Mouse (Mus musculus): Measurements from ENCODE around the gene 1700029H14Rik.

Gene 1700029H14Rik

DNA sequence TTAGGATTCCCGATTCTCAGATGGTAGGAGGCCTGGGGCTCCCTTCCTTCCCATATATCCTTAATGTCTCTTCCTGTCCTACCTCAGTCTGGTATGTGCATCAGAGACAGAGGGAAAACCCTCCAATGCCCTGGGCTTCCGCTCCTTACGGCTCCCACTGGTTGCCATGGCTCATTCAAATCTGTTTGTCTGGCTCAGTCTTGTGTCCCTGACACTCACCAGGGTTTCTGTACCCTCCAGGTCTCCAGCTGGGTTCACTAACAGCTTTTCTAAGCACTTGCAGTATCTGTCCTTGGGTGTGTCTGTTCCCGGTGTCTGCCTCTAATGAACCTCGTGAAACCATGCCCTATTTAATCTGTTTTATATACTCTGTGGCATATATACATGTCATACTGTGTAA is 20.7 kb downstream of the 1700029H14Rik start:
- DNase-seq (ENCODE audit: low read depth, low spot score), result no peak

GRCm38 (mm10) chr8:13540122-13540521 is 22.1 kb downstream of the 1700029H14Rik start:
- no peak for DNase-seq (ENCODE audit: low read depth, low spot score)

GRCm38 (mm10) chr8:13538821-13539220 is 23.4 kb downstream of the 1700029H14Rik start:
- DNase-seq (ENCODE audit: low read depth, low spot score), result no peak

DNA sequence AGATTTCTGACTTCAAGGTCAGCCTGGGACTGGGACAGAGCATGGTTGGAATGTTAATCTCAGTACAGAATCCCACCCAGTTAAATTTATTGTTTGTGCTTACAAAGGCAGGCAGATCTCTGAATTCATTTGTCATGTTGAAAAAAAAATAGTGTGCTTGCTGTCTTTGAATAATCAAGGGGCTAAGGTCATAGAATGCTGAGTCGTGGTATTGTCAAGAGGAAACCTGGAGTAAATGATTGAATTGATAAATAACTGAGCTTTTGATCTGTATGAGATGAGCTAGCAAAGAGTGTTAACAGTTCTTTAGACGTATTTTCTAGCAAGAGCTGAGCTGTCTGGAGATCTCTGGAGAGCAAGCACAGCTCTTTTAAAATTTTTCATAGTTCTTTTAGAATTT is 25.2 kb downstream of the 1700029H14Rik start:
- DNase-seq (ENCODE audit: low read depth, low spot score), result no peak

- DNase-seq (ENCODE audit: low read depth, low spot score), result no peak
These were observed 29.1 kb downstream of the 1700029H14Rik start for GRCm38 (mm10) chr8:13533123-13533522.

DNA sequence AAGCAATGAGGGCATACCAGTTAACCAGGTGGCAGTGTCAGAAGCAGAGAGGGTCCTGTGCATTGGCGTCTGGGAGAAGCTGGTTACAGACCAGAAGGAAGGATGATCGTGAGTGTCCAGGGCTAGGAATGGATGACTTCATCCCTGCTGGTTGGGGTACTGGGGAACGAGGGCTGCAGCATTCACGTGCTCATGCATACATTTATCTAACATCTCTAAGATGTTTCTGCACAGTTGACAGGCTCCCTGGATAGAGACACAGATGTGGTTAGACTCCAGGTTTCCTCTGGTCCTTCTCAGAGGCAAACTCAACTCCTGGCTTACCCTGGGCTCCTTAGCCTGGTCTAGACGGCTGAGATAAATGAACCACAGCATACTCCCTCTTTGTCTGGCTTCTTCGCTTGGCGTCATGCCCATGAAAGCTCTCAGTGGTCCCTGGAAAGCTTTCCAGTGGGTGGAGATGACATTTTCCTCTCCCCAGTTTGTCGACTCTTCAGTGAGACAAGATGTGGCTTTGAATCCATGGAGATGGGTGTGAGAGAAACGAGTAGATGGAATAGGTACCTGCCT is 30.6 kb downstream of the 1700029H14Rik start:
- DNase-seq (ENCODE audit: low read depth, low spot score), result no peak

DNA sequence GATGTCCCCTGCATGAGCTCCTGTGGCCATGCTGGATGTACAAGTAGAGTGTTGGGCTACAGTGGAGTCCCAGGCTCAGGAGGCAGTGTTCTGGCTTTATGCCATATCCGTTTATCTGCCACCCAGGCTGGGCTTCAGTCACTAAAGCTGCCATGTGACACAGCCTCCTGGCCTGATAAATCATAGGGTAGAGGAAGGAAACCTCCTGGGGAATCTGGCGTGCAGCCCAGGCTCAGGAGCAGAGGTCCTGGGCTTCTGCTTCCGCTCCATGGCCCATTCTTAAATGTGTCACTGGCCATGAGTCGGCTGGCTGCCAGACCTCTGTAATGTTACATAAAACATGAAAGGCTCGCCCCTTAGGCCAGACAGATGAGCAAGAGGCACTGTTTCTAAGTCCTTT is 31.3 kb downstream of the 1700029H14Rik start:
- peak; percentile 44 for DNase-seq (ENCODE audit: low read depth, low spot score)

DNA sequence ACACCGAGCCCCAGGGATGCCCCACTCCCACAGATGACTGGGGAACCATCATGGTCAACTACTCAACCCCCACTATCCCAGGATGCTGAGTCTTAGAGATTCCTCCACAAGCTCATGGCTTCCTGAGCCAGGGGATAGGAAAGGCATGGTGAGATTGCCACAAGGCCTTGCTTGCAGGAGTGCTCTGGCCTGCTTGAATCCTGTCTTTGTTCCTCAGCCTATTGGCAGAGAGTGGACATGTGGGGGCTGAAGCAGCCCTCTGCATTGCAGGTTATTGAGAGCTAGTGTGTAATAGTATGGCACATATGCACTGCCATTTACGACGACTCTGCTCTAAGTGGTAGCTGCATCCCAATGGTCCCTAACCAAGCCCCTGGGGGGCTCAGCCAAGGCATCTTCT is 31.9 kb downstream of the 1700029H14Rik start:
- no peak for DNase-seq (ENCODE audit: low read depth, low spot score)

GRCm38 (mm10) chr8:13529891-13530316 is 32.4 kb downstream of the 1700029H14Rik start:
- DNase-seq (ENCODE audit: low read depth, low spot score), result no peak

DNA sequence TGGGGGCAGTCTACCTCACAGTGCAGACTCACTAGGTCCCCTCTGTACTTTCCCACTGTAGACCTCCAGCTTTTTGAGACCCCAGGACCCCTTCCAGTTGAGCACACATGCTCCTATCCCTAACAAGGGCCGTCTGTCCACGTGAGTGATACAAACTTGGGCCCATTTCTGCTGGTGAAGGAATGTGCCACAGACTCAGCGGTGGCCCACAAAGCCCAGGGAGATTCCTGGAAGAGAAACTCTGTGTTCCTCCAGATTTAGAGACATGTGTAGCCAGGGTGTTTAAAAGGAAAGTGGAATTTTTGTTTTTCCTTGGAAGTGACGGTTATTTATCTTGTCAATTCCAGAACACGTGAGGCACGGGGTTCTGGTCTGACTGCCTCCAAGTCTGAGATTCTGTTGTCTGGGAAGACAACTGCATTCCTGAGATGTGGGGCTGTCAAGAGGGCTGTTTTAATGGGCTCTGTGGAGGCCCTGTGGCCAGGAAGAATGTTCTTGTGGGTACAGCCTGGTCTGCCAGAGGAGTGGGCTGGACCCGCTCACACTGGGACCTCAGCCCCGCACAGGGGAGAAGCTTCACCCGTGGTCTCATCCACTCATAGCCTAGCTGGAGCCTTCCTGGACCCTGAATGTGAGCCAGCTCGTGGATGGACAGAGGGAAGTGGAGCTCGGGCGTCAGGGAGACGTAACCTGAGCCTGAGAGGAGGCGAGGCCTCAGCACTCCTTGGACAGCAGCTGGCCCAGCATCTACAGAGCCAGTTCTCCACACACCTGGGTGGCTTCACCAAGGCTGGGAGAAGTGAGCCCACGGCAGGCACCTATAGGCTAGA is 33.0 kb downstream of the 1700029H14Rik start:
- DNase-seq (ENCODE audit: low read depth, low spot score), result no peak

GRCm38 (mm10) chr8:13521392-13521791 is 40.9 kb downstream of the 1700029H14Rik start:
- DNase-seq (ENCODE audit: low read depth, low spot score), result no peak

GRCm38 (mm10) chr8:13520349-13520748 is 41.9 kb downstream of the 1700029H14Rik start:
- DNase-seq (ENCODE audit: low read depth, low spot score), result no peak

DNA sequence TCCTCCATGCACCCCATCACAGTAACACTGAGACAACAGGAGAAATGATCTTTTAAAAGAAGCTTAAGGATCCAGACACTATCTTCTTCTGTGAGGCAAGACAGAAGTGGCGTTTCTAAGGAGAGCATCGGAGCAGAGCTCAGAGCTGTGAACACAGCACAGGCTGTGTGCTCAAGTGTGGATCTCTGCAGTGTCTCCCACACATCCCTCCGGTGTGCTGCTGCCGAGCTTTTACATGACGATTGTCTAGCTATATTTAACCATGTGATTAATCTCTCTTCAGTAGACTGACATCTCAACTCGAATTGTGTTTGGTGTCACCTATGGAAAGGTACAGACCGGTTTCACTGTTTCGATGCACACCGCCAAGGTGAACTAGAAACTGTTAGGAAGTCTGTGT is 42.8 kb downstream of the 1700029H14Rik start:
- DNase-seq (ENCODE audit: low read depth, low spot score), result no peak

DNA sequence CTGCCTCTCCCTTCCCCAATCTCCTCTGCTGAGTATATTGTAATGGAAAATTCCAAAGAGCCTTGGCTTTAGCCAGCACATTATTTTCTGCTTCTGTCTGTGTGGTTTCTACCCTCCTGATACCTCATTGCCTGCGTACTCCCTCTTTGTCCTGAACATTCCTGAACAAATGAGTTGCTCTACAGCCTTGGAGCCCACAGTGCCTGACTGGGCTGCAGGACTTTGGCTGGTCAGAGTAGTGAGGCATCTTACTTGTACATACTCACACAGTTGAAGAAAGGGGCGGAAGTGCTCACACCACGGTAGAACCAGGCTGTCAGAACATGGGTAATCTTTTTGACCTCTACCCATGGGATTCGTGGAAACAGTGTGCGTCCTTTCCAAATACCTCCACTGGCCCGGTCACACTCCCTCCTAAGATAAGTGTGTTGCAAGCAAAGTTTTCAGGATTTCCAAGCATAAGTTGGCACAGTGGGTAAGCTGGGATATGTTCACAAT is 44.9 kb downstream of the 1700029H14Rik start:
- no peak for DNase-seq (ENCODE audit: low read depth, low spot score)

- DNase-seq (ENCODE audit: low read depth, low spot score), result no peak
These were observed 45.5 kb downstream of the 1700029H14Rik start for GRCm38 (mm10) chr8:13516728-13517127.

DNA sequence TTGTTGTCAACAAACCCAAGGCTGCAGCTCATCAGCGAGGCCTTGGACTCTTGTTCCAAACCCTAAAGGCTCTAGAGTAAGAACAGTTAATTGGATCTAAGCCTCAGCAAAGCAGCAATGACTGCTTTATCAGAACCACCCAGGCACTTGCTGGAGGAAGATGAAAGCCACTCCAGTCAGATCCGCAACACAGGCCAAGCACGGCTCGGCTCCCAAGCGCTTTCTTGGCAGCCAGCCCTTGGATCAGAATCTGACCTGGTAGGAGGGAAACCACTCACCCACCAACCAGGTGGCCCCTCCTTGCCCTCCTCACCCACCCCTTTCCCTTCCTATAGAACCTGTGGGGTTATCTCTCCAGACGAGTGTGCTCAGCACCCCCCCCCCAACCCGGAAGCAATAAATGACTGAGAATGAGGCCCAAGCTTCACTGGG is 46.2 kb downstream of the 1700029H14Rik start:
- DNase-seq (ENCODE audit: low read depth, low spot score), result no peak

DNA sequence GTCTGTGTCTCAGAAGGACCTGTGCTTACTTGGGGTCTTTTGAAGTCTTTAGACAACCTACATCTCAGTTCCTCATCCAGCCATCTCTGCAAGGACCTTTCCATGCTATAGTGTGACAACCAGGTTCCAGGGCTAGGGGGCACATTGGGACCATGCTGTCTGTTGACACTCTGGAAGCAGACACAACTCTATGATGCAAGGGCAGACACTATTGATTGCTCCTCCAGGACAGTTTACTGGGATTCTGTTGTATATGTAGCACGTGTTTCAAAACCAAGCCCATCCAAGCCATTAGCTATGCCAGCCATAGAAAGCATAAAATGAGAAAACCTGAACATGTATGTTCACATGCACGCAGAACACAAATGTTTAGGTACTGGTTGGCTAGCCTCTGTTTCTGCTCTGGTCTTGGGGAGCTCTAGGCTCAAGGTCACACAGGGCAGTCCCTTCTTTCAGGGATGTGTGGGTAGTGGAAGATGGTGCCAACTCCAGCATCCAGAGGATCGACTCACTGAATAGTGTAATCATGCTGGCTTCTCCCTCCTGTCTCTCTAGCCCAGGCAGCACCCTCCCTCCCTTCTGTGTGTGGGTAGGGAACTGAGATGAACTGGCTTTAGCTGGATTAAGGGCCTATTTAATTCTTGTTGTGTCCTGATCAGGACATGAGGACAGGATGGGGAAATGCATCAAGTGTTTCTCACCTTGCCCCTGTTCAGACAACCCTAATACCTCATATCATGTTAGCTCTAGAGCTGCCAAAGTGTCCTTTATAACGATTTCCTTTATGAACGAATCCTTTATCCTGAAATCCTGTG is 48.5 kb downstream of the 1700029H14Rik start:
- no peak for DNase-seq (ENCODE audit: low read depth, low spot score)

GRCm38 (mm10) chr8:13512677-13513076 is 49.6 kb downstream of the 1700029H14Rik start:
- DNase-seq (ENCODE audit: low read depth, low spot score), result no peak

DNA sequence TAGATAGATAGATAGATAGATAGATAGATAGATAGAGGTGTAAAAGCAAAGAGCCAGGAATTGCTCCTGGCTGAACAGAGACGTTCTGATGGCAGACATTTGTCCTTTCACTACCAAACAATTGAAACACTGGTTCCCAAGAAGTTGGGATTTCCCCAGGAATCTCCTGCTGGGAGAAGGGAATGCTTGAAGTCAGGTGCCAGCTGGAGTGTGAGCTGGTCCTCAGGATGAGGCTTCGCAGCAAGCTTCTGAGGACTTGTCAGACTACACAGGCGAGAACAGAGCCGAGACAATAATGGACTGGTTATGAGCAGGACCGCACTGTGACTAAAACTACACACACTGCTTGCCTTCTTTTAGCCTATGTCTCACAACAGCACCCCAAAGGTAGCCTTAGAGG is 50.2 kb downstream of the 1700029H14Rik start:
- DNase-seq (ENCODE audit: low read depth, low spot score), result no peak

GRCm38 (mm10) chr8:13507284-13507937 is 54.9 kb downstream of the 1700029H14Rik start:
- DNase-seq (ENCODE audit: low read depth, low spot score), result no peak

GRCm38 (mm10) chr8:13506849-13507248 is 55.4 kb downstream of the 1700029H14Rik start:
- no peak for DNase-seq (ENCODE audit: low read depth, low spot score)

Data from mesoderm, embryonic 11.5 days (tissue).